In the genomic region with DNA sequence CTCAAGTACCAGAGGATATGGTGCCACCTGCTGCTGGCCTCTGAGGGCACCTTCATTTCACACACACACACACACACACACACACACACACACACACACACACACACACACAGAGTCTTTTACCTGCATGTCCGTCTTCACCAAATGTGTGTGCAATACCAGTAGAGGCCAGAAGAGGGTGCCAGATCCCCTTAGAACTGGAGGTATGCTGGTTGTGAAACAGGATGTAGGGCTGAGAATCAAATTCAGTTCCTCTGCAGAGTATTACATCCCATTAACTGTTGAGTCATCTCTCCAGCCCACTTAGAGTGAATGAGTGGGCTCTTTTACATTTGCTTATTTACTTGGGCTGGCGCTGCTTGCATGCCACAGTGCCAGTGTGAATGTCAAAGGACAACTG, we compare ENCODE assay signal across 7 mouse cellular contexts. TPM values are rescaled to one million over a fixed set of nuclear protein-coding genes. Genes with fewer than 3 reads are reported as not detected.
DNase-seq lines count a peak whose midpoint lies in the region; ATAC-seq and TF ChIP-seq lines count a peak whose summit lies in the region.

No protein-coding gene starts in this region.

- peak; percentile 55 for TF ChIP-seq RAD21 in MEL (IDR thresholded peaks at IDR 0.05; ENCODE audit: low read depth, low read length)

- H3K4me1 ChIP-seq in kidney, embryonic 16.5 days (ENCODE audit: insufficient read depth, low read length), result peaks cover 27% of the 10 kb centered on the region
- H3K4me1 ChIP-seq in MEL (ENCODE audit: control insufficient read depth in 1 of 2, insufficient read depth in 2 of 2, low read length in 2 of 2), result peaks cover 0 to 7% of the 10 kb centered on the region in 2 experiments; a peak in 1 of 4 replicates
- no peaks in the 10 kb centered on the region for H3K4me1 ChIP-seq in lung, postnatal 0 days (ENCODE audit: insufficient read depth, low read depth, low read length)

- H3K27me3 ChIP-seq in kidney, embryonic 16.5 days (ENCODE audit: insufficient read depth, low read length), result no peaks in the 10 kb centered on the region
- peaks cover 0 to 2% of the 10 kb centered on the region in 2 experiments; a peak in 3 of 4 replicates for H3K27me3 ChIP-seq in MEL (ENCODE audit: control insufficient read depth in 1 of 2, insufficient read depth in 2 of 2, low read length in 2 of 2)
- H3K27me3 ChIP-seq in lung, postnatal 0 days (replicated peaks; ENCODE audit: insufficient read depth, low read length), result no peaks in the 10 kb centered on the region

- ATAC-seq in kidney, embryonic 16.5 days (ENCODE audit: low FRiP score, low TSS enrichment), result no peak
- no peak for ATAC-seq in lung, postnatal 0 days

- H3K9me3 ChIP-seq in kidney, embryonic 16.5 days (ENCODE audit: low read length), result no peaks in the 10 kb centered on the region
- H3K9me3 ChIP-seq in MEL (replicated peaks; ENCODE audit: insufficient read depth, low read length), result no peaks in the 10 kb centered on the region
- H3K9me3 ChIP-seq in lung, postnatal 0 days (ENCODE audit: low read length), result no peaks in the 10 kb centered on the region; the same call in 1 of the 2 replicates

- peak; percentile 60 for DNase-seq in kidney, postnatal 10 days
- DNase-seq in MEL (ENCODE audit: low read depth, low spot score), result peak; percentile 88
- DNase-seq in c-Kit-positive CD71-positive TER-119-positive erythroid progenitor cells, embryonic 14.5 days (ENCODE audit: low spot score), result peak; percentile 67
- DNase-seq in lung, postnatal 0 days (ENCODE audit: low spot score), result peak; percentile 58
- peak; percentile 72 for DNase-seq in testis, postnatal 10 days (ENCODE audit: low spot score)
- no peak for DNase-seq in ovary, adult 18-20 months (ENCODE audit: low spot score)

- H3K36me3 ChIP-seq in kidney, embryonic 16.5 days (ENCODE audit: insufficient read depth, low read length), result no peaks in the 10 kb centered on the region
- H3K36me3 ChIP-seq in MEL (ENCODE audit: control insufficient read depth in 1 of 2, insufficient read depth in 2 of 2, low read length in 2 of 2), result peaks cover 0 to 10% of the 10 kb centered on the region in 2 experiments; a peak in 2 of 4 replicates
- no peaks in the 10 kb centered on the region for H3K36me3 ChIP-seq in lung, postnatal 0 days (ENCODE audit: insufficient read depth, low read length)

- H3K79me2 ChIP-seq in MEL (ENCODE audit: control insufficient read depth, insufficient read depth, low read length, poor library complexity), result peaks cover 7% of the 10 kb centered on the region; the same call in 1 of the 2 replicates

- WGBS in kidney, embryonic 16.5 days, result 52% methylated on average over 2 of the region's 2 CpGs
- WGBS in lung, postnatal 0 days, result 51% methylated on average over 2 of the region's 2 CpGs

- no peak overlapping the region for H3K4me3 ChIP-seq in kidney, embryonic 16.5 days (ENCODE audit: low read length)
- H3K4me3 ChIP-seq in MEL (ENCODE audit: control insufficient read depth in 1 of 2, insufficient read depth in 1 of 2, low read depth in 2 of 2, low read length in 2 of 2), result no peak overlapping the region
- H3K4me3 ChIP-seq in lung, postnatal 0 days (ENCODE audit: low read depth, low read length), result no peak overlapping the region

- H3K27ac ChIP-seq in kidney, embryonic 16.5 days (ENCODE audit: low read length), result no peak overlapping the region
- no peak overlapping the region for H3K27ac ChIP-seq in MEL (ENCODE audit: control insufficient read depth, low read depth, low read length)
- H3K27ac ChIP-seq in lung, postnatal 0 days (ENCODE audit: low read length), result no peak overlapping the region

- TF ChIP-seq POLR2A in MEL (IDR thresholded peaks at IDR 0.05; ENCODE audit: control insufficient read depth in 1 of 2, insufficient read depth in 1 of 2, low read depth in 1 of 2, low read length in 2 of 2, poor library complexity in 1 of 2), result no peak

- TF ChIP-seq EP300 in MEL (IDR thresholded peaks at IDR 0.05; ENCODE audit: low read depth in 1 of 2, low read length in 2 of 2), result no peak
- no peak for TF ChIP-seq EP300 in lung, postnatal 0 days (IDR thresholded peaks at IDR 0.05)

- no peak overlapping the region for H3K9ac ChIP-seq in kidney, embryonic 16.5 days (replicated peaks; ENCODE audit: low read length)
- no peak overlapping the region for H3K9ac ChIP-seq in MEL (ENCODE audit: control insufficient read depth, low read depth, low read length, poor library complexity, severe bottlenecking)
- no peak overlapping the region for H3K9ac ChIP-seq in lung, postnatal 0 days (replicated peaks; ENCODE audit: low read depth)

- H3K4me2 ChIP-seq in kidney, embryonic 16.5 days (replicated peaks; ENCODE audit: low read depth, low read length), result no peak overlapping the region
- no peak overlapping the region for H3K4me2 ChIP-seq in lung, postnatal 0 days (replicated peaks; ENCODE audit: low read depth, low read length)

- TF ChIP-seq CTCF in MEL (IDR thresholded peaks at IDR 0.05 in 2 of 3, conservative IDR thresholded peaks at IDR 0.05 in 1 of 3; ENCODE audit: control insufficient read depth in 1 of 3, insufficient read depth in 1 of 3, low read depth in 2 of 3, low read length in 3 of 3, poor library complexity in 1 of 3, severe bottlenecking in 1 of 3), result peak; percentile 66 to 75 (median 67)
- peak; percentile 76 for TF ChIP-seq CTCF in lung, postnatal 0 days (IDR thresholded peaks at IDR 0.05)

TF ChIP-seq in MEL, 35 proteins besides CTCF, POLR2A, EP300 and RAD21:
- TF ChIP-seq UBTF (IDR thresholded peaks at IDR 0.05; ENCODE audit: borderline replicate concordance, insufficient read depth, low read depth, low read length), result no peak
- TF ChIP-seq TAL1 (IDR thresholded peaks at IDR 0.05; ENCODE audit: low read length), result no peak
- no peak for TF ChIP-seq MAZ (IDR thresholded peaks at IDR 0.05; ENCODE audit: low read depth, low read length)
- TF ChIP-seq JUND (IDR thresholded peaks at IDR 0.05; ENCODE audit: low read depth, low read length), result no peak
- TF ChIP-seq SIN3A (IDR thresholded peaks at IDR 0.05; ENCODE audit: low read length), result 0 out of 2 replicates have a peak, but pooled peaks have one; percentile 30
- no peak for TF ChIP-seq MXI1 (IDR thresholded peaks at IDR 0.05; ENCODE audit: low read depth, low read length)
- peak; percentile 61 for TF ChIP-seq SMC3 (IDR thresholded peaks at IDR 0.05; ENCODE audit: low read depth, low read length)
- TF ChIP-seq GATA1 (IDR thresholded peaks at IDR 0.05; ENCODE audit: low read depth, low read length), result no peak
- no peak for TF ChIP-seq ETS1 (IDR thresholded peaks at IDR 0.05; ENCODE audit: low read depth, low read length)
- TF ChIP-seq ZC3H11A (IDR thresholded peaks at IDR 0.05; ENCODE audit: low read depth, low read length), result 0 out of 2 replicates have a peak, but pooled peaks have one; percentile 28
- TF ChIP-seq POLR2AphosphoS5 (IDR thresholded peaks at IDR 0.05; ENCODE audit: borderline replicate concordance, low read depth, low read length), result no peak

RNA-seq across cellular contexts. Expression of a gene that starts 1.7 kb away (rescaled TPM):
- 17.2 and 18.1 TPM in 2 replicates for polyA plus RNA-seq in kidney, embryonic 16.5 days (2015; fragmentation: Nextera tagmentation; extraction: Ambion mirVana)
- 4.3 and 4.5 TPM in 2 replicates for total RNA-seq in MEL (2012; rRNA removed)
- 1 to 10 TPM in 1 of 2 experiments, not detected in 1; 8.1 TPM for polyA plus RNA-seq in MEL (2012; ENCODE audit: insufficient read depth in 1 of 2, insufficient read length in 2 of 2, low read depth in 1 of 2, low replicate concordance in 2 of 2, missing spikeins in 1 of 2)
- polyA plus RNA-seq in lung, postnatal 0 days (2015; fragmentation: Nextera tagmentation; extraction: Ambion mirVana), result 17.6 and 20.0 TPM in 2 replicates

RNA-seq across cellular contexts. Expression of a gene that starts 3.8 kb away (rescaled TPM):
- polyA plus RNA-seq in kidney, embryonic 16.5 days (2015; fragmentation: Nextera tagmentation; extraction: Ambion mirVana), result 2.3 and 3.7 TPM in 2 replicates
- 0.92 and 0.96 TPM in 2 replicates for total RNA-seq in MEL (2012; rRNA removed)
- 1 to 10 TPM in 1 of 2 experiments, not detected in 1; 3.2 TPM for polyA plus RNA-seq in MEL (2012; ENCODE audit: insufficient read depth in 1 of 2, insufficient read length in 2 of 2, low read depth in 1 of 2, low replicate concordance in 2 of 2, missing spikeins in 1 of 2)
- polyA plus RNA-seq in lung, postnatal 0 days (2015; fragmentation: Nextera tagmentation; extraction: Ambion mirVana), result not detected in 2 replicates

RNA-seq across cellular contexts. Expression of a gene that starts 10.8 kb away (rescaled TPM):
- polyA plus RNA-seq in kidney, embryonic 16.5 days (2015; fragmentation: Nextera tagmentation; extraction: Ambion mirVana), result 129 and 136 TPM in 2 replicates
- total RNA-seq in MEL (2012; rRNA removed), result 0.31 and 0.42 TPM in 2 replicates
- under 1 TPM in 1 of 2 experiments, not detected in 1; 0.82 TPM for polyA plus RNA-seq in MEL (2012; ENCODE audit: insufficient read depth in 1 of 2, insufficient read length in 2 of 2, low read depth in 1 of 2, low replicate concordance in 2 of 2, missing spikeins in 1 of 2)
- 13.1 and 17.2 TPM in 2 replicates for polyA plus RNA-seq in lung, postnatal 0 days (2015; fragmentation: Nextera tagmentation; extraction: Ambion mirVana)

RNA-seq across cellular contexts. Expression of a gene that starts 16.8 kb away (rescaled TPM):
- 106 and 107 TPM in 2 replicates for polyA plus RNA-seq in kidney, embryonic 16.5 days (2015; fragmentation: Nextera tagmentation; extraction: Ambion mirVana)
- total RNA-seq in MEL (2012; rRNA removed), result 15.0 and 16.2 TPM in 2 replicates
- 10 to 100 TPM in 1 of 2 experiments, not detected in 1; 24.6 TPM for polyA plus RNA-seq in MEL (2012; ENCODE audit: insufficient read depth in 1 of 2, insufficient read length in 2 of 2, low read depth in 1 of 2, low replicate concordance in 2 of 2, missing spikeins in 1 of 2)
- 60.6 and 78.2 TPM in 2 replicates for polyA plus RNA-seq in lung, postnatal 0 days (2015; fragmentation: Nextera tagmentation; extraction: Ambion mirVana)

RNA-seq across cellular contexts. Expression of a gene that starts 33.8 kb away (rescaled TPM):
- polyA plus RNA-seq in kidney, embryonic 16.5 days (2015; fragmentation: Nextera tagmentation; extraction: Ambion mirVana), result 27.2 and 45.3 TPM in 2 replicates
- total RNA-seq in MEL (2012; rRNA removed), result not detected in 2 replicates
- polyA plus RNA-seq in MEL (2012; ENCODE audit: insufficient read depth in 1 of 2, insufficient read length in 2 of 2, low read depth in 1 of 2, low replicate concordance in 2 of 2, missing spikeins in 1 of 2), result under 1 TPM in 1 of 2 experiments, not detected in 1; 0.19 TPM
- polyA plus RNA-seq in lung, postnatal 0 days (2015; fragmentation: Nextera tagmentation; extraction: Ambion mirVana), result 4.3 and 5.0 TPM in 2 replicates
